ENCODE assay signal across 14 mouse cellular contexts in the genomic region with DNA sequence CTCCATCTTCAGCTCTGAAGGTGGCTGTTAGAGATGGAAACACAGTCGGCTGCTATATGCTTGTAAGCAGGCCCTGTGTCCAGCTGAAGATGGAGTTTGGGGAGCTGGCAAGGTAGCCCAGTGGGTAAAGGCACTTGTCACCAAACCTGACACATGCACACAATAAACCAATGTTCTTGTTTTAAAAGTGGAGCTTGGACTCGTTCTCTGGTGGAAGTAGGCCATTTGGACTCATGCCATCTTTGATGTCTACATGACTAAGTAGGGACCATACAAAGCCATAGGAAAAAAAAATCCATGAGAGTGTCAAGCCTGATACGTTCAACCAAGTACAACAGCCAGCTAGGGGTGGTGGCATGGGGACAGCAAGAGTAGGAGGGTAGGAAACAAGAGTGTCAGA. TPM values are rescaled to one million over a fixed set of nuclear protein-coding genes. Genes with fewer than 3 reads are reported as not detected.
DNase-seq lines count a peak whose midpoint lies in the region; ATAC-seq and TF ChIP-seq lines count a peak whose summit lies in the region.
"Had no signal": no experiment of that assay in that cellular context is flagged by ENCODE, and none has a peak within 500 bp of the region (broad histone marks: within the 10 kb centered on the region; RNA-seq: fewer than 3 reads in every experiment).

No protein-coding gene starts in this region.

- H3K9me3 ChIP-seq in heart, embryonic 13.5 days: no peaks in the 10 kb centered on the region
- H3K9me3 ChIP-seq in lung, postnatal 0 days (ENCODE audit: low read length): no peaks in the 10 kb centered on the region
- H3K9me3 ChIP-seq: embryonic facial prominence, embryonic 10.5 days; neural tube, embryonic 12.5 days had no signal

- ATAC-seq in heart, embryonic 13.5 days (ENCODE audit: extremely low read depth, insufficient number of reproducible peaks, low FRiP score, low TSS enrichment): no peak
- no peak for ATAC-seq in lung, postnatal 0 days

- H3K4me3 ChIP-seq in heart, embryonic 13.5 days: no peak overlapping the region
- H3K4me3 ChIP-seq in lung, postnatal 0 days (ENCODE audit: low read depth, low read length): no peak overlapping the region
- H3K4me3 ChIP-seq in lung, adult 2 months (replicated peaks; ENCODE audit: extremely low read depth, low read depth, low read length): no peak overlapping the region
- H3K4me3 ChIP-seq: embryonic facial prominence, embryonic 10.5 days; neural tube, embryonic 12.5 days had no signal

- TF ChIP-seq CTCF in lung, postnatal 0 days (IDR thresholded peaks at IDR 0.05): no peak
- TF ChIP-seq CTCF in lung, adult 2 months (IDR thresholded peaks at IDR 0.05; ENCODE audit: insufficient read depth, low read length): no peak

- intact Hi-C loops in heart, postnatal 25 days (cut with DNase I): no loop called here

- TF ChIP-seq EP300 in lung, postnatal 0 days (IDR thresholded peaks at IDR 0.05): no peak

- peaks cover 11% of the 10 kb centered on the region; the same call in 1 of the 2 replicates for H3K4me1 ChIP-seq in heart, embryonic 13.5 days
- no peaks in the 10 kb centered on the region for H3K4me1 ChIP-seq in lung, postnatal 0 days (ENCODE audit: insufficient read depth, low read depth, low read length)
- no peaks in the 10 kb centered on the region for H3K4me1 ChIP-seq in lung, adult 2 months (ENCODE audit: control insufficient read depth, insufficient read depth, low read length)

- H3K36me3 ChIP-seq in heart, embryonic 13.5 days: no peaks in the 10 kb centered on the region
- H3K36me3 ChIP-seq in lung, postnatal 0 days (ENCODE audit: insufficient read depth, low read length): no peaks in the 10 kb centered on the region
- H3K36me3 ChIP-seq: embryonic facial prominence, embryonic 10.5 days; neural tube, embryonic 12.5 days had no signal

- H3K9ac ChIP-seq in heart, embryonic 13.5 days: no peak overlapping the region
- H3K9ac ChIP-seq in lung, postnatal 0 days (replicated peaks; ENCODE audit: low read depth): no peak overlapping the region
- H3K9ac ChIP-seq: neural tube, embryonic 12.5 days had no signal

- no peak for TF ChIP-seq POLR2A in lung, adult 2 months (IDR thresholded peaks at IDR 0.05; ENCODE audit: borderline replicate concordance, extremely low read depth, low read depth, low read length)

- H3K27ac ChIP-seq in heart, embryonic 13.5 days (replicated peaks): 0 out of 2 replicates have a peak overlapping the region, but pooled peaks have one; percentile 12
- no peak overlapping the region for H3K27ac ChIP-seq in lung, postnatal 0 days (ENCODE audit: low read length)
- H3K27ac ChIP-seq: embryonic facial prominence, embryonic 10.5 days; neural tube, embryonic 12.5 days had no signal

- H3K4me2 ChIP-seq in heart, embryonic 13.5 days: peak overlapping the region; percentile 30
- no peak overlapping the region for H3K4me2 ChIP-seq in lung, postnatal 0 days (replicated peaks; ENCODE audit: low read depth, low read length)
- H3K4me2 ChIP-seq: neural tube, embryonic 12.5 days had no signal

- 52% methylated on average over 3 of the region's 3 CpGs for WGBS in heart, embryonic 13.5 days
- WGBS in lung, postnatal 0 days: 22% methylated on average over 3 of the region's 3 CpGs
- WGBS in lung, adult 2 months: 46% methylated on average over 3 of the region's 3 CpGs

- DNase-seq in heart, postnatal 25 days (ENCODE audit: low spot score): no peak
- peak; percentile 56 for DNase-seq in lung, postnatal 0 days (ENCODE audit: low spot score)
- no peak for DNase-seq in lung, adult 2 months
- DNase-seq in cerebellum, adult 9-10 months: peak; percentile 30
- peak; percentile 19 for DNase-seq in induced T-regulatory cell, adult 2 months (ENCODE audit: low read depth)
- no peak for DNase-seq in adrenal gland, adult 8-10 months
- DNase-seq in heart, adult 9 months (ENCODE audit: low spot score in 2 of 2): no peak
- DNase-seq: heart, postnatal 4 days; kidney, postnatal 10 days; right cerebral cortex, postnatal 25 days; thymus, postnatal 4 days had no signal

- no peaks in the 10 kb centered on the region for H3K27me3 ChIP-seq in heart, embryonic 13.5 days (replicated peaks)
- H3K27me3 ChIP-seq in lung, postnatal 0 days (replicated peaks; ENCODE audit: insufficient read depth, low read length): no peaks in the 10 kb centered on the region
- H3K27me3 ChIP-seq: neural tube, embryonic 12.5 days had no signal

RNA-seq across cellular contexts. Expression of a gene that starts 2.4 kb away (rescaled TPM):
- 8.3 and 9.1 TPM in 2 replicates for polyA plus RNA-seq in heart, embryonic 13.5 days (2015; fragmentation: Nextera tagmentation; extraction: Ambion mirVana)
- 1 to 10 TPM; 2.4 to 2.9 TPM for total RNA-seq in heart, postnatal 25 days (2021)
- 7.9 and 9.5 TPM in 2 replicates for polyA plus RNA-seq in lung, postnatal 0 days (2015; fragmentation: Nextera tagmentation; extraction: Ambion mirVana)
- polyA plus RNA-seq in lung, adult 2 months (2012; rRNA removed): 4.3 and 5.5 TPM in 2 replicates
- total RNA-seq in adrenal gland, adult 8-10 months (2022): 10 to 100 TPM in 3 of 4 experiments, 1 to 10 TPM in 1; 8.4 to 13.3 (median 11.6) TPM

Comparison
In these comparisons a context has a peak if more than half of its experiments do, and no peak if none do; other contexts are left out.
1. DNase-seq: peak in lung, postnatal 0 days (single experiment), cerebellum, adult 9-10 months (single experiment) and induced T-regulatory cell, adult 2 months (single experiment); none in heart, postnatal 25 days (single experiment), lung, adult 2 months (single experiment), adrenal gland, adult 8-10 months (single experiment) and heart, adult 9 months (0 of 2).